18 mouse cellular contexts compared by ENCODE assay signal in the genomic region with DNA sequence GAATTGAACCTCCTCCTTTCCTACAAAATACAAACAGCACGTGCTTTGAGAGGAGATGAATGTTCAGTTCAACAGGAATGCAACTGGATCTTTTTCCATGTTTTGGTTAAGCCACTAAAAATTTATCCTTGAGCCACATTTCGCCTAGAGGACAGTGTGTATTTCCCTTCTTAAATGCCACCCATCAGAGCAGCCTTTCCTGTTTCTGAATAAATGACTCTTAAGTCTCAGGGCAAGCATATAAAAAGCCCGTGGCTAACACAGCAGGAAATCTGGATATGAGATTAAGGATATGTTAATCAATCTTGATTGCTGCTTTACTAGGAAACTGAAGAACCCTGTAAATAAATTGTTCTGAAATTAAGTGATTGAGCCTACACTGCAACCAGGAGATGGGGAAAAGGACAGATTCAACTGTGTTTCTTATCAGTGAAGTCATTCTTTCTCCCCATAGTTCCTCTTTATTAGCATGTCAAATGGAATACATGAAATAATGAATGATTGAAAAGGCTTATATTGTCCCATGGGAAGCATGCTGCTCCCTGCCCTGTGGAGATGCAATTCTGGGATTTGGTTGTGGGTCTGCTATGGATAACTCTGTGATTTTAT.
A peak's percentile ranks its signal among the peaks of the same experiment; 100 is the strongest.
DNase-seq lines count a peak whose midpoint lies in the region; ATAC-seq and TF ChIP-seq lines count a peak whose summit lies in the region.
"Had no signal": no experiment of that assay in that cellular context is flagged by ENCODE, and none has a peak within 500 bp of the region (broad histone marks: within the 10 kb centered on the region; RNA-seq: fewer than 3 reads in every experiment).

No protein-coding gene starts in this region.

- peak; percentile 50 for DNase-seq in heart, adult 8-10 months (ENCODE audit: low spot score)
- no peak for DNase-seq in heart, embryonic 10.5 days (ENCODE audit: low spot score)
- DNase-seq in kidney, postnatal 25 days = no peak
- DNase-seq in lung, postnatal 0 days (ENCODE audit: low spot score) = peak; percentile 52
- DNase-seq in lung, adult 18-20 months = no peak
- DNase-seq: adrenal gland, adult 2 months; cerebellum, adult 9-10 months; layer of hippocampus, postnatal 36 days; thymus, adult 18-20 months; thymus, postnatal 4 days had no signal

- H3K4me2 ChIP-seq in kidney, embryonic 16.5 days (replicated peaks; ENCODE audit: low read depth, low read length) = no peak overlapping the region
- no peak overlapping the region for H3K4me2 ChIP-seq in lung, postnatal 0 days (replicated peaks; ENCODE audit: low read depth, low read length)
- H3K4me2 ChIP-seq: hindbrain, embryonic 13.5 days; midbrain, embryonic 11.5 days had no signal

- H3K27me3 ChIP-seq in heart, embryonic 10.5 days (ENCODE audit: insufficient read depth, poor library complexity, severe bottlenecking) = no peaks in the 10 kb centered on the region
- H3K27me3 ChIP-seq in kidney, embryonic 16.5 days (ENCODE audit: insufficient read depth, low read length) = no peaks in the 10 kb centered on the region
- no peaks in the 10 kb centered on the region for H3K27me3 ChIP-seq in lung, postnatal 0 days (replicated peaks; ENCODE audit: insufficient read depth, low read length)
- H3K27me3 ChIP-seq: CH12.LX; hindbrain, embryonic 13.5 days had no signal

- TF ChIP-seq EP300 in lung, postnatal 0 days (IDR thresholded peaks at IDR 0.05) = peak; percentile 83

- no peak for ATAC-seq in kidney, embryonic 16.5 days (ENCODE audit: low FRiP score, low TSS enrichment)
- peak; percentile 65 for ATAC-seq in lung, postnatal 0 days
- no peak for ATAC-seq in erythroblast, adult 5-6 weeks (replicated peaks; ENCODE audit: low FRiP score, poor library complexity, severe bottlenecking)
- ATAC-seq: forebrain, embryonic 14.5 days had no signal

- no peak overlapping the region for H3K9ac ChIP-seq in kidney, embryonic 16.5 days (replicated peaks; ENCODE audit: low read length)
- H3K9ac ChIP-seq in lung, postnatal 0 days (replicated peaks; ENCODE audit: low read depth) = no peak overlapping the region
- H3K9ac ChIP-seq: hindbrain, embryonic 13.5 days had no signal

- H3K9me3 ChIP-seq in heart, embryonic 10.5 days = no peaks in the 10 kb centered on the region
- 0 out of 2 replicates have a peak, but pooled peaks cover 3% of the 10 kb centered on the region for H3K9me3 ChIP-seq in kidney, embryonic 16.5 days (ENCODE audit: low read length)
- H3K9me3 ChIP-seq in lung, postnatal 0 days (ENCODE audit: low read length) = no peaks in the 10 kb centered on the region
- H3K9me3 ChIP-seq: hindbrain, embryonic 13.5 days had no signal

- H3K4me1 ChIP-seq in heart, embryonic 10.5 days = no peaks in the 10 kb centered on the region
- no peaks in the 10 kb centered on the region for H3K4me1 ChIP-seq in kidney, embryonic 16.5 days (ENCODE audit: insufficient read depth, low read length)
- no peaks in the 10 kb centered on the region for H3K4me1 ChIP-seq in lung, postnatal 0 days (ENCODE audit: insufficient read depth, low read depth, low read length)
- peaks cover 6% of the 10 kb centered on the region for H3K4me1 ChIP-seq in brown adipose tissue, adult 24 weeks (ENCODE audit: control insufficient read depth, insufficient read depth, insufficient read length, low read length)

- WGBS in heart, embryonic 10.5 days = 56% methylated on average over 3 of the region's 3 CpGs
- WGBS in kidney, embryonic 16.5 days = 31% methylated on average over 3 of the region's 3 CpGs
- WGBS in lung, postnatal 0 days = 34% methylated on average over 3 of the region's 3 CpGs

- no peak for TF ChIP-seq CTCF in lung, postnatal 0 days (IDR thresholded peaks at IDR 0.05)

- no peak overlapping the region for H3K4me3 ChIP-seq in heart, embryonic 10.5 days
- H3K4me3 ChIP-seq in kidney, embryonic 16.5 days (ENCODE audit: low read length) = no peak overlapping the region
- no peak overlapping the region for H3K4me3 ChIP-seq in lung, postnatal 0 days (ENCODE audit: low read depth, low read length)
- no peak overlapping the region for H3K4me3 ChIP-seq in brown adipose tissue, adult 24 weeks (ENCODE audit: insufficient read depth, low read depth, low read length)
- H3K4me3 ChIP-seq: hindbrain, embryonic 13.5 days had no signal

- H3K36me3 ChIP-seq in heart, embryonic 10.5 days = no peaks in the 10 kb centered on the region
- H3K36me3 ChIP-seq in kidney, embryonic 16.5 days (ENCODE audit: insufficient read depth, low read length) = no peaks in the 10 kb centered on the region
- H3K36me3 ChIP-seq in lung, postnatal 0 days (ENCODE audit: insufficient read depth, low read length) = no peaks in the 10 kb centered on the region
- H3K36me3 ChIP-seq: G1E; hindbrain, embryonic 13.5 days had no signal

- H3K27ac ChIP-seq in heart, embryonic 10.5 days = no peak overlapping the region
- H3K27ac ChIP-seq in kidney, embryonic 16.5 days (ENCODE audit: low read length) = peak overlapping the region; percentile 15; the same call in 1 of the 2 replicates
- H3K27ac ChIP-seq in lung, postnatal 0 days (ENCODE audit: low read length) = no peak overlapping the region; the same call in 1 of the 2 replicates
- peak overlapping the region; percentile 72 for H3K27ac ChIP-seq in brown adipose tissue, adult 24 weeks (replicated peaks; ENCODE audit: low read depth, low read length)
- H3K27ac ChIP-seq: hindbrain, embryonic 13.5 days had no signal

Comparison
In these comparisons a context has a peak if more than half of its experiments do, and no peak if none do; other contexts are left out.
1. DNase-seq: peak in heart, adult 8-10 months (single experiment) and lung, postnatal 0 days (single experiment); none in heart, embryonic 10.5 days (single experiment), kidney, postnatal 25 days (0 of 2) and lung, adult 18-20 months (0 of 2).
2. H3K27ac ChIP-seq: peak in kidney, embryonic 16.5 days (single experiment) and brown adipose tissue, adult 24 weeks (single experiment); none in heart, embryonic 10.5 days (single experiment) and lung, postnatal 0 days (single experiment).